Mouse (Mus musculus) B cell, adult (primary cell): ENCODE results near the gene Sbsn. TPM values are rescaled to one million over a fixed set of nuclear protein-coding genes. Genes with fewer than 3 reads are reported as not detected.

ENCODE experiments used
- total RNA-seq: library from RNA; stranded (reverse); gene quantifications from 4 replicates; pipeline ENCODE4 v1.2.4, GENCODE M21; 2023; ENCODE audit not compliant: inconsistent age

Sbsn gene
- 2.7 to 5.7 TPM (median 2.9 TPM) in 4 replicates for total RNA-seq

GRCm38 (mm10) chr7:30751086-30751669 lies at the start of gene Sbsn:
TSS of gene Sbsn (plus strand) at chr7:30751471.

GRCm38 (mm10) chr7:30711942-30712341 lies 39.3 kb upstream of the Sbsn start, which contains the start of gene Atp4a:
TSS of gene Atp4a (plus strand) at chr7:30712209.

DNA sequence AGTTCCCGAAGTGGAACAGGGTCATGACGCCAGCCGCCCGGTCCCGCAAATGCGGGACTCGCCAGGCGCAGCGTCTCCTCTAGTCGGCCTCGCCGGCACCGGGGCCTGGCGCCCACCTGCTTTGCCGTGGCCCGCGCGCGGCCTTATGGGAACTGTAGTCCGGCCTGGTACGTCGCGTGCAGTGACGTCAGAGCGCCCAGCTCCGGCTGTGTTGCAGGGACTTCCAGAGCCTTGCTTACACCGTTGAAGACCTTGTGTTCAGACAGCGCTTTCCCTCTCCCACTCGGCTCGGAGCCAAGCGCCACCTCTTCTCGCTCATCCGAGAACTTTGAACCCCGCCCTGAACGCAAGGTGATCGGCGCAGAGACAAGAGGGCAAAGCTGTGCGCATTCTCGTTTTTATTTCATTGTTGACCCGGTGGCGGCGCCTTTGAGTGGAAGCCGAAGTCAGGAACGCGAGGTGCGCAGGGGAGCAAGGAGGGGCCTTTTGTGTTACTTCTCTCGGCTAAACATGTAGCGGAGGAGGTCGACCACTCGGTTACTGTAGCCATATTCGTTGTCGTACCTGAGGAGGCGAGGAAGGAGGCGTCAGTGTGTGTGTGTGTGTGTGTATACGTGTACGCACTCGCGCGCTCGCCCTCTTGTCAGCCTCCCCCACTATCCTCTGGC lies 21.7 kb upstream of the Sbsn start, which contains the start of gene Tmem147:
Gene Tmem147, minus strand, starts transcription at position 145 of the 668 bp plus-strand sequence.

GRCm38 (mm10) chr7:30743617-30744016 lies 7.7 kb upstream of the Sbsn start, which contains the start of gene Gapdhs:
TSS of gene Gapdhs (minus strand) at chr7:30743681.

GRCm38 (mm10) chr7:30763456-30763855 lies 12.2 kb downstream of the Sbsn start, which contains the start of gene Dmkn:
TSS of gene Dmkn (plus strand) at chr7:30763756.

GRCm38 (mm10) chr7:30787377-30788022 lies 36.2 kb downstream of the Sbsn start, which contains the start of gene Krtdap:
TSS of gene Krtdap (plus strand) at chr7:30787896.

Other genes with a start within 250 kb of the Sbsn start
- 11.3 to 15.9 TPM (median 12.8 TPM) in 4 replicates for gene Arhgap33, start 216.4 kb upstream of the Sbsn start, total RNA-seq
- 1.6 to 3.7 TPM (median 2.0 TPM) in 4 replicates for gene Hspb6, start 199.3 kb upstream of the Sbsn start, total RNA-seq
- 11.8 to 20.0 TPM (median 14.2 TPM) in 4 replicates for gene Proser3, start 199.2 kb upstream of the Sbsn start, total RNA-seq
- gene Lin37, start 191.6 kb upstream of the Sbsn start, total RNA-seq, result 38.2 to 49.8 TPM (median 44.0 TPM) in 4 replicates
- 98.1 to 127 TPM (median 108 TPM) in 4 replicates for gene U2af1l4, start 188.2 kb upstream of the Sbsn start, total RNA-seq
- gene Gm49396, start 188.1 kb upstream of the Sbsn start, total RNA-seq, result 9.7 to 14.5 TPM (median 10.9 TPM) in 4 replicates
- gene Psenen, start 187.8 kb upstream of the Sbsn start, total RNA-seq, result 130 to 155 TPM (median 145 TPM) in 4 replicates
- gene Igflr1, start 186.0 kb upstream of the Sbsn start, total RNA-seq, result 7.7 to 12.0 TPM (median 8.8 TPM) in 4 replicates
- gene Kmt2b, start 162.7 kb upstream of the Sbsn start, total RNA-seq, result 95.8 to 120 TPM (median 111 TPM) in 4 replicates
- 1.0 to 1.6 TPM (median 1.2 TPM) in 4 replicates for gene Zbtb32, start 152.6 kb upstream of the Sbsn start, total RNA-seq
- gene Upk1a, start 138.6 kb upstream of the Sbsn start, total RNA-seq, result 0.48 to 0.71 TPM (median 0.48 TPM) in 3 of 4 replicates, not detected in the other
- 203 to 268 TPM (median 215 TPM) in 4 replicates for gene Cox6b1, start 125.3 kb upstream of the Sbsn start, total RNA-seq
- gene Etv2, start 115.6 kb upstream of the Sbsn start, total RNA-seq, result not detected in 4 replicates
- gene Rbm42, start 101.2 kb upstream of the Sbsn start, total RNA-seq, result 91.1 to 103 TPM (median 95.7 TPM) in 4 replicates
- 54.9 to 62.9 TPM (median 59.7 TPM) in 4 replicates for gene Haus5, start 86.5 kb upstream of the Sbsn start, total RNA-seq
- not detected in 4 replicates for gene Pmis2, start 79.9 kb upstream of the Sbsn start, total RNA-seq
- gene 2200002J24Rik, start 52.5 kb upstream of the Sbsn start, total RNA-seq, result not detected in 4 replicates
- gene Atp4a, start 39.3 kb upstream of the Sbsn start, total RNA-seq, result 0.30 to 1.6 TPM (median 0.54 TPM) in 4 replicates
- 43.1 to 54.2 TPM (median 51.1 TPM) in 4 replicates for gene Tmem147, start 21.9 kb upstream of the Sbsn start, total RNA-seq
- not detected in 4 replicates for gene Gapdhs, start 7.8 kb upstream of the Sbsn start, total RNA-seq
- gene Dmkn, start 12.3 kb downstream of the Sbsn start, total RNA-seq, result not detected in 4 replicates
- not detected in 4 replicates for gene Krtdap, start 36.4 kb downstream of the Sbsn start, total RNA-seq
- 11.4 to 15.1 TPM (median 13.7 TPM) in 4 replicates for gene Ffar2, start 72.3 kb downstream of the Sbsn start, total RNA-seq
- 0.84 to 1.7 TPM (median 1.0 TPM) in 4 replicates for gene Ffar3, start 104.7 kb downstream of the Sbsn start, total RNA-seq
- 21.3 to 27.3 TPM (median 25.8 TPM) in 4 replicates for gene Ffar1, start 110.1 kb downstream of the Sbsn start, total RNA-seq
- gene Cd22, start 128.9 kb downstream of the Sbsn start, total RNA-seq, result 1,045 to 1,202 TPM (median 1,120 TPM) in 4 replicates
- 0.21 to 0.26 TPM in 2 of 4 replicates, not detected in the others for gene Mag, start 163.4 kb downstream of the Sbsn start, total RNA-seq
- gene Hamp2, start 173.2 kb downstream of the Sbsn start, total RNA-seq, result not detected in 4 replicates
- not detected in 4 replicates for gene Hamp, start 192.6 kb downstream of the Sbsn start, total RNA-seq
- 124 to 171 TPM (median 156 TPM) in 4 replicates for gene Usf2, start 205.3 kb downstream of the Sbsn start, total RNA-seq
- 1.6 to 2.2 TPM (median 1.9 TPM) in 4 replicates for gene Lsr, start 222.0 kb downstream of the Sbsn start, total RNA-seq
- 0.35 TPM in 1 of 4 replicates, not detected in the others for gene Fam187b, start 222.3 kb downstream of the Sbsn start, total RNA-seq